In genomic region chr3:34411142-34411914, GRCm38 (mm10) we compare ENCODE assay signal across 10 mouse cellular contexts.
DNase-seq lines count a peak whose midpoint lies in the region; ATAC-seq lines count a peak whose summit lies in the region.
"Had no signal": no experiment of that assay in that cellular context is flagged by ENCODE, and none has a peak within 500 bp of the region (broad histone marks: within the 10 kb centered on the region; RNA-seq: fewer than 3 reads in every experiment).

No protein-coding gene starts in this region.

- H3K36me3 ChIP-seq in embryonic facial prominence, embryonic 11.5 days (replicated peaks; ENCODE audit: control insufficient read depth, insufficient read depth, low read depth, low read length), result no peaks in the 10 kb centered on the region
- H3K36me3 ChIP-seq in hindbrain, embryonic 15.5 days, result no peaks in the 10 kb centered on the region
- H3K36me3 ChIP-seq in neural tube, embryonic 11.5 days (ENCODE audit: control insufficient read depth, insufficient read depth, low read length), result no peaks in the 10 kb centered on the region
- H3K36me3 ChIP-seq: embryonic facial prominence, embryonic 12.5 days; heart, embryonic 15.5 days had no signal

- no peak overlapping the region for H3K4me3 ChIP-seq in embryonic facial prominence, embryonic 11.5 days (ENCODE audit: low read depth, low read length)
- no peak overlapping the region for H3K4me3 ChIP-seq in hindbrain, embryonic 15.5 days
- no peak overlapping the region for H3K4me3 ChIP-seq in neural tube, embryonic 11.5 days (ENCODE audit: low read depth, low read length)
- H3K4me3 ChIP-seq: embryonic facial prominence, embryonic 12.5 days; heart, embryonic 15.5 days had no signal

- 0 out of 2 replicates have a peak, but pooled peaks have one; percentile 39 for ATAC-seq in embryonic facial prominence, embryonic 11.5 days (replicated peaks; ENCODE audit: insufficient number of reproducible peaks, low FRiP score, low TSS enrichment, low read depth)
- peak; percentile 91 for ATAC-seq in hindbrain, embryonic 15.5 days (ENCODE audit: low FRiP score, low read depth)
- ATAC-seq in neural tube, embryonic 11.5 days (ENCODE audit: insufficient read depth, low FRiP score, low TSS enrichment), result peak; percentile 67

- H3K4me2 ChIP-seq in embryonic facial prominence, embryonic 11.5 days (ENCODE audit: low read depth, low read length), result no peak overlapping the region
- peak overlapping the region; percentile 23 for H3K4me2 ChIP-seq in hindbrain, embryonic 15.5 days
- no peak overlapping the region for H3K4me2 ChIP-seq in neural tube, embryonic 11.5 days (ENCODE audit: low read depth)
- H3K4me2 ChIP-seq: embryonic facial prominence, embryonic 12.5 days; heart, embryonic 15.5 days had no signal

- H3K9me3 ChIP-seq in embryonic facial prominence, embryonic 11.5 days (replicated peaks; ENCODE audit: control insufficient read depth, low read length), result no peaks in the 10 kb centered on the region
- H3K9me3 ChIP-seq in hindbrain, embryonic 15.5 days, result no peaks in the 10 kb centered on the region
- H3K9me3 ChIP-seq in neural tube, embryonic 11.5 days (ENCODE audit: control insufficient read depth, low read length), result no peaks in the 10 kb centered on the region
- H3K9me3 ChIP-seq: embryonic facial prominence, embryonic 12.5 days; heart, embryonic 15.5 days had no signal

- H3K27me3 ChIP-seq in embryonic facial prominence, embryonic 11.5 days (ENCODE audit: control insufficient read depth, insufficient read depth, low read length), result no peaks in the 10 kb centered on the region
- no peaks in the 10 kb centered on the region for H3K27me3 ChIP-seq in hindbrain, embryonic 15.5 days
- H3K27me3 ChIP-seq in neural tube, embryonic 11.5 days (ENCODE audit: control insufficient read depth, insufficient read depth, low read length), result no peaks in the 10 kb centered on the region
- H3K27me3 ChIP-seq: embryonic facial prominence, embryonic 12.5 days; heart, embryonic 15.5 days had no signal

- no peaks in the 10 kb centered on the region for H3K4me1 ChIP-seq in embryonic facial prominence, embryonic 11.5 days (ENCODE audit: control insufficient read depth, insufficient read depth, low read length)
- H3K4me1 ChIP-seq in hindbrain, embryonic 15.5 days (replicated peaks), result peaks cover 11% of the 10 kb centered on the region
- peaks cover 5% of the 10 kb centered on the region; the same call in 1 of the 2 replicates for H3K4me1 ChIP-seq in neural tube, embryonic 11.5 days (ENCODE audit: control insufficient read depth, insufficient read depth, low read length)
- H3K4me1 ChIP-seq: embryonic facial prominence, embryonic 12.5 days; heart, embryonic 15.5 days had no signal

- no peak overlapping the region for H3K9ac ChIP-seq in embryonic facial prominence, embryonic 11.5 days (replicated peaks; ENCODE audit: low read length)
- H3K9ac ChIP-seq in hindbrain, embryonic 15.5 days, result no peak overlapping the region
- no peak overlapping the region for H3K9ac ChIP-seq in neural tube, embryonic 11.5 days (ENCODE audit: low read length)
- H3K9ac ChIP-seq: embryonic facial prominence, embryonic 12.5 days; heart, embryonic 15.5 days had no signal

- WGBS in embryonic facial prominence, embryonic 11.5 days, result 59% methylated on average over 10 of the region's 10 CpGs
- WGBS in hindbrain, embryonic 15.5 days, result 25% methylated on average over 10 of the region's 10 CpGs
- WGBS in neural tube, embryonic 11.5 days, result 50% methylated on average over 10 of the region's 10 CpGs

- no peak overlapping the region for H3K27ac ChIP-seq in embryonic facial prominence, embryonic 11.5 days (replicated peaks; ENCODE audit: low read depth, low read length)
- H3K27ac ChIP-seq in hindbrain, embryonic 15.5 days (replicated peaks), result peak overlapping the region; percentile 40
- H3K27ac ChIP-seq in neural tube, embryonic 11.5 days (ENCODE audit: low read depth, low read length), result no peak overlapping the region
- H3K27ac ChIP-seq: embryonic facial prominence, embryonic 12.5 days; heart, embryonic 15.5 days had no signal

- DNase-seq in layer of hippocampus, adult 11-12 months (ENCODE audit: low spot score), result peak; percentile 17
- no peak for DNase-seq in layer of hippocampus, adult 9-10 months (ENCODE audit: low spot score)
- peak; percentile 61 for DNase-seq in embryonic facial prominence, embryonic 11.5 days (ENCODE audit: low spot score)
- DNase-seq in neural tube, embryonic 11.5 days (ENCODE audit: low spot score), result peak; percentile 54
- DNase-seq in kidney, postnatal 36 days, result no peak
- DNase-seq in thymus, postnatal 25 days, result no peak
- no peak for DNase-seq in liver

Comparison
In these comparisons a context has a peak if more than half of its experiments do, and no peak if none do; other contexts are left out.
1. DNase-seq: peak in layer of hippocampus, adult 11-12 months (single experiment), embryonic facial prominence, embryonic 11.5 days (single experiment) and neural tube, embryonic 11.5 days (single experiment); none in layer of hippocampus, adult 9-10 months (single experiment), kidney, postnatal 36 days (0 of 2), thymus, postnatal 25 days (single experiment) and liver (single experiment).
2. ATAC-seq: peak in every context shown above with its lines; median percentile 91 in hindbrain, embryonic 15.5 days; 67 in neural tube, embryonic 11.5 days; 39 in embryonic facial prominence, embryonic 11.5 days.